Mouse (Mus musculus) monocyte, adult 59 days (primary cell): ENCODE measurements around the gene Eif3j1. TPM values are rescaled to one million over a fixed set of nuclear protein-coding genes. Genes with fewer than 3 reads are reported as not detected.

Experiments
- total RNA-seq, 2 experiments: library from RNA; stranded (reverse); gene quantifications; one replicate each; pipeline ENCODE4 v1.2.4; 2023

The Eif3j1 gene
- total RNA-seq, result 10 to 100 TPM; 31.1 to 39.3 TPM

GRCm38 (mm10) chr2:122027862-122028755 is at the start of gene Eif3j1:
Gene Eif3j1 (plus strand): TSS chr2:122028546.

Other genes starting within 250 kb of the Eif3j1 start
- gene Frmd5, start 221.5 kb upstream of the Eif3j1 start, total RNA-seq, result under 1 TPM; 0.31 to 0.85 TPM
- under 1 TPM; 0.66 to 0.70 TPM for gene Casc4, start 161.6 kb upstream of the Eif3j1 start, total RNA-seq
- gene Ctdspl2, start 72.5 kb upstream of the Eif3j1 start, total RNA-seq, result 10 to 100 TPM; 26.4 to 33.4 TPM
- gene Mageb3, start 72.5 kb upstream of the Eif3j1 start, total RNA-seq, result not detected
- gene Spg11, start 89.8 kb downstream of the Eif3j1 start, total RNA-seq, result 10 to 100 TPM; 29.3 to 33.4 TPM
- 1,000 to 10,000 TPM; 3,138 to 3,356 TPM for gene B2m, start 119.1 kb downstream of the Eif3j1 start, total RNA-seq
- under 1 TPM; 0.49 to 0.71 TPM for gene Trim69, start 132.2 kb downstream of the Eif3j1 start, total RNA-seq
- under 1 TPM in 1 of 2 experiments, not detected in 1; 0.18 TPM for gene Patl2, start 157.6 kb downstream of the Eif3j1 start, total RNA-seq
- not detected for gene Terb2, start 157.7 kb downstream of the Eif3j1 start, total RNA-seq
- 10 to 100 TPM; 21.0 to 21.7 TPM for gene Sord, start 206.2 kb downstream of the Eif3j1 start, total RNA-seq